Mouse (Mus musculus) embryonic facial prominence, embryonic 11.5 days (tissue): ENCODE data around the gene Rbm47. TPM values are rescaled to one million over a fixed set of nuclear protein-coding genes. Genes with fewer than 3 reads are reported as not detected.

Experiments used
- ATAC-seq: fragments of 200-750 bp; cut with Nextera tagmentation; replicated peaks from 2 replicates; pipeline ENCODE4 v1.8.0; 2017; ENCODE audit warnings: low read depth; ENCODE audit not compliant: insufficient number of reproducible peaks, low FRiP score, low TSS enrichment
- DNase-seq: peaks from one replicate; pipeline ENCODE4 v3.0.0-alpha.2; 2015; ENCODE audit warnings: low spot score
- H3K27ac ChIP-seq: fragments of 300-500 bp; sonication (generic); replicated peaks from 2 replicates; pipeline ENCODE4 v1.5.1; 2014; ENCODE audit warnings: mild to moderate bottlenecking, low read depth, low read length, control low read depth
- H3K27me3 ChIP-seq: fragments of 300-500 bp; sonication (generic); 2 replicates; pipeline ENCODE4 v1.6.1; 2014; ENCODE audit warnings: mild to moderate bottlenecking, low read length, moderate library complexity, mixed read lengths; ENCODE audit not compliant: control insufficient read depth, insufficient read depth
- H3K36me3 ChIP-seq: fragments of 300-500 bp; sonication (generic); replicated peaks from 2 replicates; pipeline ENCODE4 v1.6.1; 2014; ENCODE audit warnings: low read depth, mild to moderate bottlenecking, low read length, moderate library complexity, mixed read lengths; ENCODE audit not compliant: control insufficient read depth, insufficient read depth
- H3K4me1 ChIP-seq: fragments of 300-500 bp; sonication (generic); 2 replicates; pipeline ENCODE4 v1.6.1; 2014; ENCODE audit warnings: low read length, mixed read lengths; ENCODE audit not compliant: control insufficient read depth, insufficient read depth
- H3K4me2 ChIP-seq: fragments of 300-500 bp; sonication (generic); 2 replicates; pipeline ENCODE4 v1.6.1; 2014; ENCODE audit warnings: low read depth, mild to moderate bottlenecking, control low read depth, low read length, moderate library complexity
- H3K4me3 ChIP-seq: fragments of 300-500 bp; sonication (generic); 2 replicates; pipeline ENCODE4 v1.5.1; 2014; ENCODE audit warnings: low read depth, low read length, control low read depth
- H3K9ac ChIP-seq: fragments of 300-500 bp; sonication (generic); replicated peaks from 2 replicates; pipeline ENCODE4 v1.6.1; 2014; ENCODE audit warnings: mild to moderate bottlenecking, control low read depth, low read length
- H3K9me3 ChIP-seq: fragments of 300-500 bp; sonication (generic); replicated peaks from 2 replicates; pipeline ENCODE4 v1.6.1; 2016; ENCODE audit warnings: mild to moderate bottlenecking, low read length, inconsistent platforms, mixed read lengths; ENCODE audit not compliant: control insufficient read depth
- WGBS: fragments of 180-500 bp; shearing (Covaris S2); extraction: QIAGEN DNeasy Blood & Tissue Kit; methylation state at CpG from one replicate; pipeline ENCODE4 v1.1.7; 2014; 5-methylcytosine and 5-hydroxymethylcytosine counted together
- polyA plus RNA-seq: library from polyadenylated mRNA; unstranded; fragments of >200 nt; fragmentation: Nextera tagmentation; extraction: Ambion mirVana; gene quantifications from 2 replicates; pipeline ENCODE4 v1.2.1, GENCODE M21; 2014

Rbm47 gene
- polyA plus RNA-seq, 1 experiment from 2014 or later = 2.9 TPM

GRCm38 (mm10) chr5:66013999-66014398 is 158.9 kb downstream of the Rbm47 start:
- Histone ChIP-seq H3K4me2 (no peak overlapping the region), H3K9ac (no peak overlapping the region), H3K27me3 (no peaks in the 10 kb centered on the region), H3K27ac (no peak overlapping the region), H3K36me3 (no peaks in the 10 kb centered on the region), H3K4me3 (no peak overlapping the region), H3K4me1 (no peaks in the 10 kb centered on the region), H3K9me3 (no peaks in the 10 kb centered on the region)
- 81% methylated on average over 3 of the region's 3 CpGs for WGBS
- no peak for ATAC-seq
- no peak for DNase-seq

- no peak for DNase-seq
- no peaks in the 10 kb centered on the region for H3K4me1 ChIP-seq
- H3K27me3 ChIP-seq = no peaks in the 10 kb centered on the region
- no peaks in the 10 kb centered on the region for H3K36me3 ChIP-seq
- ATAC-seq = no peak
- H3K4me3 ChIP-seq = no peak overlapping the region
- H3K9ac ChIP-seq = no peak overlapping the region
- no peak overlapping the region for H3K27ac ChIP-seq
- no peak overlapping the region for H3K4me2 ChIP-seq
- WGBS = 86% methylated on average over 15 of the region's 15 CpGs
- H3K9me3 ChIP-seq = no peaks in the 10 kb centered on the region
Measured at GRCm38 (mm10) chr5:66008245-66008967, 164.5 kb downstream of the Rbm47 start.

- no peak overlapping the region for H3K9ac ChIP-seq
- no peak overlapping the region for H3K4me3 ChIP-seq
- 45% methylated on average over 16 of the region's 16 CpGs for WGBS
- no peaks in the 10 kb centered on the region for H3K4me1 ChIP-seq
- ATAC-seq (no peak), DNase-seq (no peak)
- H3K27ac ChIP-seq = no peak overlapping the region
- H3K27me3 ChIP-seq = no peaks in the 10 kb centered on the region
- no peak overlapping the region for H3K4me2 ChIP-seq
- H3K36me3 ChIP-seq = no peaks in the 10 kb centered on the region
- no peaks in the 10 kb centered on the region for H3K9me3 ChIP-seq
Measured at GRCm38 (mm10) chr5:66005041-66005678, 167.8 kb downstream of the Rbm47 start.

- Histone ChIP-seq H3K4me1 (no peaks in the 10 kb centered on the region), H3K9ac (no peak within 1 kb of the TSS), H3K4me3 (no peak within 1 kb of the TSS), H3K9me3 (no peaks in the 10 kb centered on the region), H3K4me2 (no peak within 1 kb of the TSS), H3K27me3 (no peaks in the 10 kb centered on the region), H3K36me3 (no peaks in the 10 kb centered on the region), H3K27ac (no peak within 1 kb of the TSS)
- ATAC-seq (no peak), DNase-seq (no peak)
- WGBS = 66% methylated on average over 14 of the region's 14 CpGs
Measured at GRCm38 (mm10) chr5:66004134-66004925, 168.6 kb downstream of the Rbm47 start, which contains the start of gene 9130230L23Rik. 9130230L23Rik (minus strand) TSS chr5:66004285.

- no peak overlapping the region for H3K9ac ChIP-seq
- 68% methylated on average over 5 of the region's 5 CpGs for WGBS
- DNase-seq (no peak), ATAC-seq (no peak)
- H3K4me2 ChIP-seq = no peak overlapping the region
- H3K36me3 ChIP-seq = no peaks in the 10 kb centered on the region
- no peaks in the 10 kb centered on the region for H3K4me1 ChIP-seq
- H3K4me3 ChIP-seq = no peak overlapping the region
- H3K27me3 ChIP-seq = no peaks in the 10 kb centered on the region
- no peak overlapping the region for H3K27ac ChIP-seq
- H3K9me3 ChIP-seq = no peaks in the 10 kb centered on the region
Measured at GRCm38 (mm10) chr5:66001232-66001631, 171.7 kb downstream of the Rbm47 start.

- no peaks in the 10 kb centered on the region for H3K27me3 ChIP-seq
- no peak overlapping the region for H3K27ac ChIP-seq
- no peak overlapping the region for H3K4me2 ChIP-seq
- H3K4me3 ChIP-seq = no peak overlapping the region
- ATAC-seq = no peak
- DNase-seq = no peak
- no peak overlapping the region for H3K9ac ChIP-seq
- no peaks in the 10 kb centered on the region for H3K36me3 ChIP-seq
- H3K9me3 ChIP-seq = no peaks in the 10 kb centered on the region
- H3K4me1 ChIP-seq = no peaks in the 10 kb centered on the region
- WGBS = 64% methylated on average over 6 of the region's 6 CpGs
Measured at GRCm38 (mm10) chr5:66000567-66001125, 172.3 kb downstream of the Rbm47 start.

GRCm38 (mm10) chr5:66000074-66000473 is 172.8 kb downstream of the Rbm47 start:
- WGBS = 71% methylated on average over 7 of the region's 7 CpGs
- peak; percentile 11 for DNase-seq
- H3K36me3 ChIP-seq = no peaks in the 10 kb centered on the region

More at GRCm38 (mm10) chr5:66000074-66000473, 172.8 kb downstream of the Rbm47 start:
- no peaks in the 10 kb centered on the region for H3K27me3 ChIP-seq
- ATAC-seq = no peak
- no peak overlapping the region for H3K4me2 ChIP-seq
- no peak overlapping the region for H3K27ac ChIP-seq
- no peaks in the 10 kb centered on the region for H3K4me1 ChIP-seq
- no peak overlapping the region for H3K4me3 ChIP-seq
- H3K9me3 ChIP-seq = no peaks in the 10 kb centered on the region
- no peak overlapping the region for H3K9ac ChIP-seq
